Mouse (Mus musculus) testis, postnatal 10 days (tissue): ENCODE results near the gene Pex5.
"Not testable (repeated sequence)": the region's sequence is repeated elsewhere in the genome, so short reads cannot be mapped to it uniquely, and the experiment has no call there.

Source experiments
- DNase-seq: peaks from one replicate; pipeline ENCODE4 v3.0.0; 2021; ENCODE audit warnings: low spot score

Gene Pex5

GRCm38 (mm10) chr6:124427289-124427688, 12.4 kb upstream of the Pex5 start:
- DNase-seq: no peak

GRCm38 (mm10) chr6:124426604-124427003, 11.7 kb upstream of the Pex5 start:
- DNase-seq: no peak

GRCm38 (mm10) chr6:124425523-124425922, 10.7 kb upstream of the Pex5 start:
- DNase-seq: no peak

GRCm38 (mm10) chr6:124425042-124425441, 10.2 kb upstream of the Pex5 start:
- not testable (repeated sequence) for DNase-seq

GRCm38 (mm10) chr6:124424068-124424498, 9.2 kb upstream of the Pex5 start:
- no peak for DNase-seq

GRCm38 (mm10) chr6:124418686-124419085, 3.8 kb upstream of the Pex5 start:
- no peak for DNase-seq

GRCm38 (mm10) chr6:124415347-124416088, 651 bp upstream of the Pex5 start:
- peak; percentile 90 for DNase-seq

GRCm38 (mm10) chr6:124414150-124414926, 529 bp downstream of the Pex5 start:
- peak; percentile 65 for DNase-seq

GRCm38 (mm10) chr6:124413770-124414149, 1.1 kb downstream of the Pex5 start:
- DNase-seq: no peak

- peak; percentile 11 for DNase-seq
These were observed 6.5 kb downstream of the Pex5 start for GRCm38 (mm10) chr6:124408355-124408754.

- DNase-seq: no peak
These were observed 7.7 kb downstream of the Pex5 start for GRCm38 (mm10) chr6:124407180-124407579.

GRCm38 (mm10) chr6:124406326-124406725, 8.5 kb downstream of the Pex5 start:
- peak; percentile 25 for DNase-seq

GRCm38 (mm10) chr6:124399738-124400137, 15.1 kb downstream of the Pex5 start:
- DNase-seq: no peak

GRCm38 (mm10) chr6:124394991-124395390, 19.9 kb downstream of the Pex5 start:
- not testable (repeated sequence) for DNase-seq

- no peak for DNase-seq
These were observed 34.7 kb downstream of the Pex5 start for GRCm38 (mm10) chr6:124380142-124380541.

- peak; percentile 76 for DNase-seq
These were observed 35.5 kb downstream of the Pex5 start for GRCm38 (mm10) chr6:124379331-124379730.

- DNase-seq: no peak
These were observed 37.2 kb downstream of the Pex5 start for GRCm38 (mm10) chr6:124377494-124378255.

- DNase-seq: no peak
These were observed 38.6 kb downstream of the Pex5 start for GRCm38 (mm10) chr6:124376311-124376710.

GRCm38 (mm10) chr6:124375435-124375884, 39.4 kb downstream of the Pex5 start:
- DNase-seq: no peak

- DNase-seq: no peak
These were observed 40.2 kb downstream of the Pex5 start for GRCm38 (mm10) chr6:124374683-124375082.

- no peak for DNase-seq
These were observed 41.2 kb downstream of the Pex5 start for GRCm38 (mm10) chr6:124373584-124374206.

- no peak for DNase-seq
These were observed 50.5 kb downstream of the Pex5 start for GRCm38 (mm10) chr6:124364328-124364727.
